Mouse (Mus musculus) intestine, embryonic 16.5 days (tissue): ENCODE measurements around the gene Gm5901. TPM values are rescaled to one million over a fixed set of nuclear protein-coding genes. Genes with fewer than 3 reads are reported as not detected.

Source experiments
- ATAC-seq: fragments of 200-750 bp; cut with Nextera tagmentation; 2 replicates; pipeline ENCODE4 v1.8.0; 2017; ENCODE audit warnings: moderate TSS enrichment, moderate library complexity
- H3K27ac ChIP-seq: fragments of 300-500 bp; sonication (generic); 2 replicates; pipeline ENCODE4 v1.5.1; 2014; ENCODE audit warnings: mild to moderate bottlenecking, low read length
- H3K27me3 ChIP-seq: fragments of 300-500 bp; sonication (generic); replicated peaks from 2 replicates; pipeline ENCODE4 v1.6.1; 2014; ENCODE audit warnings: low read length, control low read depth, mixed read lengths; ENCODE audit not compliant: control insufficient read depth, insufficient read depth
- H3K36me3 ChIP-seq: fragments of 300-500 bp; sonication (generic); 2 replicates; pipeline ENCODE4 v1.6.1; 2014; ENCODE audit warnings: low read length, control low read depth; ENCODE audit not compliant: control insufficient read depth, insufficient read depth
- H3K4me1 ChIP-seq: fragments of 300-500 bp; sonication (generic); 2 replicates; pipeline ENCODE4 v1.6.1; 2014; ENCODE audit warnings: low read length, control low read depth, mixed read lengths; ENCODE audit not compliant: control insufficient read depth, insufficient read depth
- H3K4me2 ChIP-seq: fragments of 300-500 bp; sonication (generic); 2 replicates; pipeline ENCODE4 v1.6.1; 2014; ENCODE audit warnings: low read depth, low read length, control low read depth
- H3K4me3 ChIP-seq: fragments of 300-500 bp; sonication (generic); 2 replicates; pipeline ENCODE4 v1.5.1; 2014; ENCODE audit warnings: mild to moderate bottlenecking, low read length
- H3K9ac ChIP-seq: fragments of 300-500 bp; sonication (generic); 2 replicates; pipeline ENCODE4 v1.6.1; 2014; ENCODE audit warnings: low read depth, low read length
- H3K9me3 ChIP-seq: fragments of 300-500 bp; sonication (generic); 2 replicates; pipeline ENCODE4 v1.6.1; 2016; ENCODE audit warnings: low read length, control low read depth; ENCODE audit not compliant: control insufficient read depth
- WGBS: fragments of 180-500 bp; shearing (Covaris S2); extraction: QIAGEN DNeasy Blood & Tissue Kit; methylation state at CpG from one replicate; pipeline ENCODE4 v1.1.7; 2014; 5-methylcytosine and 5-hydroxymethylcytosine counted together
- polyA plus RNA-seq: library from polyadenylated mRNA; unstranded; fragments of >200 nt; fragmentation: Nextera tagmentation; extraction: Ambion mirVana; gene quantifications from 2 replicates; pipeline ENCODE4 v1.2.1, GENCODE M21; 2015

Gm5901 gene
- polyA plus RNA-seq, 1 experiment from 2014 or later, result not detected

- H3K9me3 ChIP-seq, result no peaks in the 10 kb centered on the region
- 0 out of 2 replicates have a peak, but pooled peaks cover 8% of the 10 kb centered on the region for H3K4me1 ChIP-seq
- no peak overlapping the region for H3K9ac ChIP-seq
- no peak overlapping the region for H3K27ac ChIP-seq
- H3K4me2 ChIP-seq, result no peak overlapping the region
- WGBS, result 25% methylated on average over 5 of the region's 5 CpGs
- no peak overlapping the region for H3K4me3 ChIP-seq
- H3K36me3 ChIP-seq, result no peaks in the 10 kb centered on the region
- peaks cover 16% of the 10 kb centered on the region for H3K27me3 ChIP-seq
- ATAC-seq, result no peak
Observed at GRCm38 (mm10) chr7:105424368-105424767, 49.5 kb downstream of the Gm5901 start.

- peak within 1 kb of the TSS; percentile 41 for H3K4me3 ChIP-seq
- peaks cover 16% of the 10 kb centered on the region for H3K27me3 ChIP-seq
- 0 out of 2 replicates have a peak, but pooled peaks cover 8% of the 10 kb centered on the region for H3K4me1 ChIP-seq
- peak; percentile 79 for ATAC-seq
- WGBS, result 1% methylated on average over 31 of the region's 31 CpGs
- H3K9me3 ChIP-seq, result no peaks in the 10 kb centered on the region
- no peak within 1 kb of the TSS for H3K27ac ChIP-seq
- peak within 1 kb of the TSS; percentile 69 for H3K4me2 ChIP-seq
- H3K9ac ChIP-seq, result no peak within 1 kb of the TSS
- no peaks in the 10 kb centered on the region for H3K36me3 ChIP-seq
Observed at GRCm38 (mm10) chr7:105425424-105426043, 50.7 kb downstream of the Gm5901 start, which contains the start of gene Cckbr. Cckbr (plus strand) TSS chr7:105425731.

GRCm38 (mm10) chr7:105426051-105426450, 51.2 kb downstream of the Gm5901 start:
- Histone ChIP-seq H3K4me2 (peak overlapping the region; percentile 69), H3K4me3 (peak overlapping the region; percentile 41), H3K27ac (no peak overlapping the region), H3K9me3 (no peaks in the 10 kb centered on the region), H3K4me1 (0 out of 2 replicates have a peak, but pooled peaks cover 8% of the 10 kb centered on the region), H3K27me3 (peaks cover 16% of the 10 kb centered on the region), H3K36me3 (no peaks in the 10 kb centered on the region), H3K9ac (no peak overlapping the region)
- 0 out of 2 replicates have a peak, but pooled peaks have one; percentile 18 for ATAC-seq
- WGBS, result 3% methylated on average over 11 of the region's 11 CpGs

Other genes starting within 250 kb of the Gm5901 start
- not detected in 2 replicates for gene Olfr683, start 228.0 kb upstream of the Gm5901 start, polyA plus RNA-seq
- gene Olfr684, start 211.4 kb upstream of the Gm5901 start, polyA plus RNA-seq, result not detected in 2 replicates
- gene Olfr685, start 189.0 kb upstream of the Gm5901 start, polyA plus RNA-seq, result not detected in 2 replicates
- not detected in 2 replicates for gene Olfr686, start 167.6 kb upstream of the Gm5901 start, polyA plus RNA-seq
- not detected in 2 replicates for gene Olfr688, start 86.9 kb upstream of the Gm5901 start, polyA plus RNA-seq
- gene Olfr689, start 63.9 kb upstream of the Gm5901 start, polyA plus RNA-seq, result not detected in 2 replicates
- gene Olfr690, start 40.9 kb upstream of the Gm5901 start, polyA plus RNA-seq, result not detected in 2 replicates
- not detected in 2 replicates for gene Olfr691, start 32.8 kb upstream of the Gm5901 start, polyA plus RNA-seq
- not detected in 2 replicates for gene Olfr692, start 6.8 kb upstream of the Gm5901 start, polyA plus RNA-seq
- 44.2 and 44.9 TPM in 2 replicates for gene Fam160a2, start 25.0 kb downstream of the Gm5901 start, polyA plus RNA-seq
- 0.06 TPM in 1 of 2 replicates, not detected in the other for gene Cnga4, start 29.5 kb downstream of the Gm5901 start, polyA plus RNA-seq
- 0.10 and 0.13 TPM in 2 replicates for gene Cckbr, start 50.7 kb downstream of the Gm5901 start, polyA plus RNA-seq
- gene Cavin3, start 107.3 kb downstream of the Gm5901 start, polyA plus RNA-seq, result 80.5 and 86.6 TPM in 2 replicates
- 32.8 and 33.0 TPM in 2 replicates for gene Smpd1, start 179.3 kb downstream of the Gm5901 start, polyA plus RNA-seq
- 29.2 and 35.2 TPM in 2 replicates for gene Apbb1, start 206.6 kb downstream of the Gm5901 start, polyA plus RNA-seq
- gene Hpx, start 225.1 kb downstream of the Gm5901 start, polyA plus RNA-seq, result 3.0 and 7.5 TPM in 2 replicates